Mouse (Mus musculus): ENCODE data around the gene Ormdl2.

The Ormdl2 gene

GRCm38 (mm10) chr10:128803771-128804270, 17.6 kb downstream of the Ormdl2 start, which contains the start of gene Dnajc14:
Gene Dnajc14, plus strand, starts transcription at chr10:128804062.
- in situ Hi-C loops (cut with MseI, MboI) = no loop called here

- in situ Hi-C loops (cut with MseI, MboI) = no loop called here
These were observed 18.1 kb downstream of the Ormdl2 start for GRCm38 (mm10) chr10:128803361-128803760.

GRCm38 (mm10) chr10:128802956-128803355, 18.5 kb downstream of the Ormdl2 start:
- in situ Hi-C loops (cut with MseI, MboI) = no loop called here

GRCm38 (mm10) chr10:128801981-128802495, 19.4 kb downstream of the Ormdl2 start:
- in situ Hi-C loops (cut with MseI, MboI) = no loop called here

- in situ Hi-C loops (cut with MseI, MboI) = no loop called here
These were observed 22.8 kb downstream of the Ormdl2 start for GRCm38 (mm10) chr10:128798676-128799075.

- in situ Hi-C loops (cut with MseI, MboI) = no loop called here
These were observed 25.9 kb downstream of the Ormdl2 start for GRCm38 (mm10) chr10:128795581-128795980.

GRCm38 (mm10) chr10:128794391-128794790, 27.1 kb downstream of the Ormdl2 start:
- in situ Hi-C loops (cut with MseI, MboI) = no loop called here

GRCm38 (mm10) chr10:128793258-128793657, 28.2 kb downstream of the Ormdl2 start:
- in situ Hi-C loops (cut with MseI, MboI) = no loop called here

- in situ Hi-C loops (cut with MseI, MboI) = no loop called here
These were observed 29.4 kb downstream of the Ormdl2 start for GRCm38 (mm10) chr10:128792041-128792440.

GRCm38 (mm10) chr10:128790398-128791124, 30.9 kb downstream of the Ormdl2 start, which contains the start of gene Mmp19:
Gene Mmp19, plus strand, starts transcription at chr10:128790910.
- in situ Hi-C loops (cut with MseI, MboI) = no loop called here

- in situ Hi-C loops (cut with MseI, MboI) = no loop called here
These were observed 41.2 kb downstream of the Ormdl2 start for GRCm38 (mm10) chr10:128780200-128780599.

- in situ Hi-C loops (cut with MseI, MboI) = no loop called here
These were observed 42.2 kb downstream of the Ormdl2 start for GRCm38 (mm10) chr10:128779011-128779795.

GRCm38 (mm10) chr10:128778441-128778840, 43.0 kb downstream of the Ormdl2 start:
- in situ Hi-C loops (cut with MseI, MboI) = no loop called here

- in situ Hi-C loops (cut with MseI, MboI) = no loop called here
These were observed 47.8 kb downstream of the Ormdl2 start for GRCm38 (mm10) chr10:128773685-128774084.

- in situ Hi-C loops (cut with MseI, MboI) = no loop called here
These were observed 48.5 kb downstream of the Ormdl2 start for GRCm38 (mm10) chr10:128772895-128773294.

All from mouse trophoblast stem cell (cell line).